Mouse (Mus musculus) ES-E14 (cell line): ENCODE data around the gene Slc5a2. TPM values are rescaled to one million over a fixed set of nuclear protein-coding genes. Genes with fewer than 3 reads are reported as not detected.
A peak's percentile ranks its signal among the peaks of the same experiment; 100 is the strongest.

Source experiments
- DNase-seq: peaks from one replicate; pipeline ENCODE4 v3.0.0-alpha.2; 2013; ENCODE audit warnings: low read depth, low spot score
- H3K27ac ChIP-seq: 2 replicates; pipeline ENCODE4 v1.5.1; 2012; ENCODE audit warnings: low read depth, mild to moderate bottlenecking, low read length, moderate library complexity, mixed read lengths; ENCODE audit not compliant: poor library complexity, insufficient read depth, severe bottlenecking
- H3K36me3 ChIP-seq: 2 replicates; pipeline ENCODE4 v1.6.1; 2012; ENCODE audit warnings: mild to moderate bottlenecking, low read length, moderate library complexity, mixed read lengths; ENCODE audit not compliant: control insufficient read depth, poor library complexity, insufficient read depth, severe bottlenecking
- H3K4me1 ChIP-seq, 2 experiments: fragments of 150-350 bp in 1 of 2; sonication (generic) in 1 of 2; 2 replicates each; pipeline ENCODE4 v1.6.1; 2012; ENCODE audit warnings: low read length in 2 of 2, mild to moderate bottlenecking in 1 of 2, mixed read lengths in 1 of 2; ENCODE audit not compliant: control insufficient read depth in 2 of 2, insufficient read depth in 2 of 2, poor library complexity in 1 of 2
- H3K4me3 ChIP-seq, 2 experiments: fragments of 150-350 bp in 1 of 2; sonication (generic) in 1 of 2; 2 replicates each; pipeline ENCODE4 v1.5.1; 2012; ENCODE audit warnings: low read length in 2 of 2, low read depth in 1 of 2, mild to moderate bottlenecking in 1 of 2, mixed read lengths in 1 of 2; ENCODE audit not compliant: insufficient read depth in 1 of 2, poor library complexity in 1 of 2, severe bottlenecking in 1 of 2
- H3K9ac ChIP-seq: 2 replicates; pipeline ENCODE4 v1.6.1; 2012; ENCODE audit warnings: low read depth, mild to moderate bottlenecking, low read length, mixed read lengths; ENCODE audit not compliant: poor library complexity, insufficient read depth, severe bottlenecking
- H3K9me3 ChIP-seq: fragments of 150-350 bp; sonication (generic); 2 replicates; pipeline ENCODE4 v1.6.1; 2012; ENCODE audit warnings: low read depth, mild to moderate bottlenecking, low read length; ENCODE audit not compliant: control insufficient read depth, insufficient read depth
- CHD2 ChIP-seq: IDR thresholded peaks from 2 replicates; pipeline ENCODE4 v1.6.1; 2014; ENCODE audit warnings: mild to moderate bottlenecking, low read depth, low read length, inconsistent platforms
- HCFC1 ChIP-seq: IDR thresholded peaks from 2 replicates; pipeline ENCODE4 v1.6.1; 2012; ENCODE audit warnings: low read length, inconsistent platforms, borderline replicate concordance; ENCODE audit not compliant: insufficient read depth
- MAFK ChIP-seq: IDR thresholded peaks from 2 replicates; pipeline ENCODE4 v1.6.1; 2014; ENCODE audit warnings: mild to moderate bottlenecking, low read depth, low read length, inconsistent platforms; ENCODE audit not compliant: insufficient read depth
- ZC3H11A ChIP-seq: IDR thresholded peaks from 2 replicates; pipeline ENCODE4 v1.6.1; 2012; ENCODE audit warnings: low read depth, mild to moderate bottlenecking, inconsistent platforms, low read length, borderline replicate concordance
- ZNF384 ChIP-seq: IDR thresholded peaks from 2 replicates; pipeline ENCODE4 v1.6.1; 2012; ENCODE audit warnings: low read depth, low read length, inconsistent platforms
- in situ Hi-C, 2 experiments: fragments of 600-800 bp; cut with MboI; formaldehyde crosslinking; loops; one replicate each; pipeline ENCODE4 v1.15.1; 2025; ENCODE audit warnings: low sequenced_read_pairs in 2 of 2, inconsistent platforms in 1 of 2; ENCODE audit not compliant: unreplicated experiment in 2 of 2
- total RNA-seq: library from RNA; depleted of rRNA; stranded (reverse); fragments of 300-350 nt; gene quantifications from 2 replicates; pipeline ENCODE4 v1.2.3, GENCODE M21; 2012; rRNA removed

Slc5a2 gene
- total RNA-seq, 1 experiment = 0.49 TPM

GRCm38 (mm10) chr7:128320219-128320816, 54.9 kb downstream of the Slc5a2 start:
- no peak for TF ChIP-seq ZNF384
- TF ChIP-seq MAFK = no peak
- no peak for TF ChIP-seq CHD2
- no peak for TF ChIP-seq HCFC1
- no peak for TF ChIP-seq ZC3H11A
- in situ Hi-C loops = no loop called here
- DNase-seq = no peak
- Histone ChIP-seq H3K36me3 (no peaks in the 10 kb centered on the region), H3K9me3 (no peaks in the 10 kb centered on the region), H3K9ac (no peak overlapping the region), H3K4me1 (peaks cover 0 to 2% of the 10 kb centered on the region in 2 experiments; a peak in 1 of 4 replicates), H3K27ac (no peak overlapping the region), H3K4me3 (no peak overlapping the region)

- no peaks in the 10 kb centered on the region for H3K36me3 ChIP-seq
- no peaks in the 10 kb centered on the region for H3K9me3 ChIP-seq
- no peak overlapping the region for H3K4me3 ChIP-seq
- H3K4me1 ChIP-seq = peaks cover 0 to 2% of the 10 kb centered on the region in 2 experiments; a peak in 1 of 4 replicates
- H3K9ac ChIP-seq = no peak overlapping the region
- no peak for DNase-seq
- H3K27ac ChIP-seq = no peak overlapping the region
- in situ Hi-C loops = no loop called here
- TF ChIP-seq CHD2 = no peak
- TF ChIP-seq HCFC1 = no peak
- no peak for TF ChIP-seq ZNF384
- peak; percentile 43; the same call in 1 of the 2 replicates for TF ChIP-seq MAFK
Measured at GRCm38 (mm10) chr7:128321260-128321659, 55.8 kb downstream of the Slc5a2 start.

Other genes starting within 250 kb of the Slc5a2 start
- 0.42 and 1.0 TPM in 2 replicates for gene Itgam, start 203.0 kb upstream of the Slc5a2 start, total RNA-seq
- gene Gm49368, start 203.0 kb upstream of the Slc5a2 start, total RNA-seq = not detected in 2 replicates
- not detected in 2 replicates for gene Itgax, start 136.1 kb upstream of the Slc5a2 start, total RNA-seq
- not detected in 2 replicates for gene Itgad, start 111.3 kb upstream of the Slc5a2 start, total RNA-seq
- gene Cox6a2, start 59.3 kb upstream of the Slc5a2 start, total RNA-seq = 0.36 TPM in 1 of 2 replicates, not detected in the other
- gene Armc5, start 28.3 kb upstream of the Slc5a2 start, total RNA-seq = 9.3 and 11.4 TPM in 2 replicates
- 2.1 and 2.6 TPM in 2 replicates for gene 9130023H24Rik, start 27.6 kb upstream of the Slc5a2 start, total RNA-seq
- gene Tgfb1i1, start 18.8 kb upstream of the Slc5a2 start, total RNA-seq = 5.1 and 10.5 TPM in 2 replicates
- gene BC017158, start 32.5 kb downstream of the Slc5a2 start, total RNA-seq = 18.6 and 19.6 TPM in 2 replicates
- gene Rgs10, start 153.1 kb downstream of the Slc5a2 start, total RNA-seq = 5.4 and 6.2 TPM in 2 replicates
- gene Tial1, start 196.1 kb downstream of the Slc5a2 start, total RNA-seq = 73.2 and 73.7 TPM in 2 replicates